Mouse (Mus musculus): ENCODE results near the gene 4930432M17Rik. TPM values are rescaled to one million over a fixed set of nuclear protein-coding genes. Genes with fewer than 3 reads are reported as not detected.

Gene 4930432M17Rik
- total RNA-seq, 2 experiments from 2014 or later = not detected

DNA sequence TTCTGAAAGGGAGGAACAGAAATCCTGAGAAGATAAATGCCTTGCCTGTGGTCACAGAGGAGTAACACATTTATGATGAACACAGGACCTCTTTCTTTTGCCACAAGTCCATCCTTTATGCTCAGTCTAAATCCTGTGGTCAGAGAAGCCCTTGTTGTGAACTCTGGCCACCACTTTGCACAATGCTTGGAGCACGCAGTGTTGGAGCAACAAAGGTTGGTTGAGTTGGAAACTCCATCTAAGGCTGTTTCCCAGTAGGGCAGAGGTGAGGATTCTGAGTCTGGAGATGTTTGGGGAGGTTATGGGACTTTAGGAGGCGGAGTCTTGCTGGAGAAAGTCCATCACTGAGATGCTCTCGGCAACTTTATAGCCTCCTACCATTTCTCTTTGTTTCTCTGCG is 36.5 kb downstream of the 4930432M17Rik start:
- no peak for DNase-seq

DNA sequence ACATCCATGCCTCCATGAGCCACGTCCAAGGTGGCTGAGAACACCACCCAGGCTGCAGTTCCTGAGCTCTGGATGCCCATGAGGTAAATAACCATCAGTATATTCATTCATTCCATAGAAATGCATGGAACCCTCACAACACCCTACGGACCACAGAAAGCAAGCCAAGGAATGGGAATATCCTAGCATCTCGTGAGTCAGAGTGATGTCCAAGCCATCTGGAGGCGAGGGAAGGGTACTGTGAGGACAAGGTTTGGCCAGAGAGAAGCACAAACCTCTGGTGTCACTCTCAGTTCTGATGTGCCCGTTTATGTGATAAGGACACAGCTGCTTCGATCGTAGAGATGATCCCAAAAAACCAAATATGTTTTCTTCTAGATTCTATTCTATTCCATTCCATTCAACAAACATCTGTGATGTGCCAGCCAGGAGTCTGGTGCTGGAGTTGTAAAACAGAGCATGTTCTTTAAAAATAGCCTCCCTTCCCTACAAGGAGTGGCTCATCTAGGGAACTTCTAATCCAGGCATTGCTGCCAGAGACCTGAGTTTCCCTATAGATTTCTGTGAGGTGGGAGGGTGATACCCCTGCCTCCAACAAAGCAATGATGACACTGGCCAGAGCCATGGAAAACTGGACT is 40.5 kb downstream of the 4930432M17Rik start:
- no peak for DNase-seq

DNA sequence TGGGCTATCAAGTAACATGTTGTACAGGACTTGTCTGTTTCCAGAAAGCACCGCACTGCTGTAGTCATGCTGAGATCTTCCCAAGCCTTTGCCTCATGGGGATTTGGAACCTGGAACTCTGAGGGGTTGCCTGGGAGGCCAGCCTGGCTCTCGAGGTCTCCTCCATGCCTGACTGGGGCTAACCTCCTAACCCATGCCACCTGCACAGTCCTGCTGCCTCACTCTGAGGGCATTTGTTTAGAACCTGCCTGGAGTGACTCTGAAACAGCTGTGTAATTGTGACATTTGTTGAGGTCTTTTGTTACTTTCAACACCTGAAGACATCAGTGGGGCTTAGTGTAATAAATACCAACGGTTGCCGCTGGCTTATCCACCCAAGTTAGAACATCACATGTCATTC is 41.7 kb downstream of the 4930432M17Rik start:
- DNase-seq = no peak

DNA sequence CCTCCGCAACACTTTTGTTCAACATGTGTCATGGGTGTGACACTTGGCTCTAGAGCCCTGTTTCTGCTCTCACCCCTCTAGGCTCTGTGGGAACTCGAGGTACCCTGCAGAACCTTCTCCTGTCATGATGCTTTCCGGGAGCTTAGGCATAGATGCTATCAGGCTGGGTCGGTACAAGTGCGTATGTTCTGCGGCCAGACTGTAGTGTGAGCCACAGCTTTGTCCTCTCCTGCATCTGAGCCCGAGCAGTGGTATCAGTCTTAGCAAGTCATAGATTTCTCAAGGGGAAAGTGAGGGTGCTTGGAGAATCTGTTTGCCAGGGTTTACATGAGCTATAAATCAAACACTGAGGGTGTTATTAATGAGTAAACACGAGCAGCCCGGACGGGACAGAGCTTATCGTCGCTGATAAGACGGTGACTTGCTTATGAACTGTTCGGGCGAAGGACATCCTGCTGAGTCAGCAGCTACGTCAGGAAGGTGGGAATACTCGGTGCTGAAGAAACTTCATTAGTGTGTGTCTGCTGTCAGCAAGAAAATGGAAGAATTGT is 42.7 kb downstream of the 4930432M17Rik start:
- DNase-seq = peak; percentile 66 to 69

DNA sequence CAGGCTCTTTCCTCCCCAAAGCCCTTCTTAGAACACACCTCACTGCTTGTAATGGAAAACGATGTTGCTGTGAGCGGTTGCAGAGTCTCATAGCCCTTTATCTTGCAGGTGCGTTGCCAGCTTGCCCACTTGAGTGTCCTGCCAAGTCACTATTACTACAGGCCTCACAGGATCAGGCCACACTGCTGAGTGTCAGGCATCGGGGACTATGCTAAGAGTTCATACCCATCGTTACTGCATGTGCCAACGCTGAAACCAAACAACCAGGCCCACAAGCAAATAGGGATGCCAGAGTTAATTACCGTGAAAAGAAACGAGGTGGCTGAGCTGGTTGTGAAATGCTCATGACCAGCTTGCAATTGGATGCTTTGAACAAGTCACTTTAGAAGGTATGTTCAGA is 43.3 kb downstream of the 4930432M17Rik start:
- no peak for DNase-seq

DNA sequence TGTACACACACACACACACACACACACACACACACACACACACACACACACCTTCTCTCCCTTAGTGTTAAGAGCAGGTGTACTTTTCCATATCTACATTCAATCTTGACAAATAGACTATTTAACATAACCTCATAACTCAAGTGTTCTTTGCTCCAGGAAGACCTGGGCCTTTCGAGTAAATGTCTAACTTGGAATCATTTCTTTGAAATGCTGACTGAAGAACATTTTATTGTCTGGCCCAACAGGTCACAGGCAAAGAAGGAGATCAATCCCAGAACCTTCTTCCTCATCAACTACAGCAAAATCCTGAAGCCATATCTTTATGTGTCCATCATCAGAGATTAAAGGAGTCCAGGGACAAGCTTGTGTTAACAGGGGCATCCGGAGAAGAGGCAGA is 43.9 kb downstream of the 4930432M17Rik start:
- no peak for DNase-seq

DNA sequence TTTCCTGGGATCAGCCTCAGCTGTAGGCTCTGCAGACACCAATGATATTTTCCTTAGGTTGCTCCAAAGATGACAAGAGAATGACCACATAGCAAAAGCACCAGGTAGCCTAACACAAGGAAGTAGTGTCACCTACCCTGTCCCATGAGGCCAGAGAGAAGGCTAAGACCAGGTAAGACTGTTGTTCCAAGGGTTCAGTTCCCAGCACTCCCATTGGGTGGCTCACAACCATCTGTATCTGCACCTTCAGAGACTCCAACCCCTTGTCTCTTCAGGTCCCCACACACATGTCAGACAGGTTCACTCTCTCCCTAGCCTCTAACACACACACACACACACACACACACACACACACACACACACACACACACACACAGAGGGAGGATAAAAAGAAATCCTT is 44.8 kb downstream of the 4930432M17Rik start:
- DNase-seq = no peak

DNA sequence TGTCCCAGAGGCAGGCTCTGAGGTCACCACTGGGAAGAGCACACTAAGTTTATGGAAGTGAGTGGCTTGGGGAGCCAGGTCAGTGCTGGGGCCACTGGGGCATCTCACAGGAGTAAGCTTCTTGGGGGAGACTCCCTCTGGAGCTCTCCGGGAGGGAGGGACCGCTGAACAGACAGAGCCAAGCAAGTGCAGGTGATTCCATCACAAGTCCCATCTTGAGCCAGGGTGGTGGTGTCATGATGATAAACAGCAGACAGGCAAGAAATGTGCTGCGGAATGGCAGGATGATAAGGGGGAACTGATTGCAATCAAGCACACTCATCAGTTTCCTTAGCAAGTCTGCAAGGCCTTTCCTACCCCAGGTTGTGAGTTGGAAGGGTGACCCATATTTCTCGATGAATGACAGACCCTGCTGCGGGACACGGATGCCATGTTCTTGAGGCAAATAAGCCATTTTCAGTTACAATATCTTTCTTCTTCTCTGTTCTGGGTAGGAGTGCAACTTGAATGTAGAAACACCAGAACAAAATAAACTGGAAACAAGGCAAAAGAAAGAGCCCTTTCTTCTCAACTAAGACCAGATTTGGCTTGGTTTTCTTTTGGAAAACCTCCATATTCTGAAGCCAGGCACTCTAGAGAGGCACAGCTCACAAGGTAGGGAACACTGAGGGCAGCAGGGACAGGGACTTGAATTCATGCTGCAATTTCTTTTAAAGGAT is 45.3 kb downstream of the 4930432M17Rik start:
- DNase-seq = no peak

DNA sequence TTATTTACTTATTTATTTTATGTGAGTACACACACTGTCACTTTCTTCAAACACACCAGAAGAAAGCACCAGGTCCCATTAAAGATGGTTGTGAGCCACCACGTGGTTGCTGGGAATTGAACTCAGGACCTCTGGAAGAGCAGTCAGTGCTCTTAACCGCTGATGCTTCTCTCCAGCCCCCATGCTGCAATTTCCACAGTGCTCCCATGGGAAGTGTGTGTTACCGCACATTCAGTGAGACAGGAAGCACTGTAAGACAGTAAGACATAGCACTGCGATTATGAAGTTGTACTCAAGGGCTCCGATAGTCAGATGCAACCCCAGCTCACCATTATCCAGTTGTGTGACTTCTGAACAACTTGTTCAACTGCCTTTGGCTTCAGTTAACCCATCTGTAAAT is 45.9 kb downstream of the 4930432M17Rik start:
- DNase-seq = no peak

DNA sequence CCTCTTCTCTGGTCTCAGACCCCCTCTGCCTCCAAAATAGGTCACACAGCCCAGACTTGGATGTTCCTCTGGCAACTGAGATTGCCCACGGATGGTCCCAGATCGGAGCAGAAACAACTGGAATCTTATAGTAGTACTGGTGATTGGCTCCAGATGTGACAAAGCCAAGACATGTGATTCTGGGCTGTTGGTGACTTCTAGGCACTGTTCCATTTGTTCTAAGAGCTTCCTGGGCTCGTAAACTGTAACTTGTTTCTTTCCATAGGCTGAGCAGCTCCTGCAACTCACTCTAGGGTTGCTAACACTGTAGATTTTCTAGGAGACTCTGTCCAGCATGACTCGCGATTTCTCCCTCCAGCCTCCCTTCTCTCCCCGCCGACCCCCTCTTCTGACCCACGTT is 48.1 kb downstream of the 4930432M17Rik start:
- no peak for DNase-seq

DNA sequence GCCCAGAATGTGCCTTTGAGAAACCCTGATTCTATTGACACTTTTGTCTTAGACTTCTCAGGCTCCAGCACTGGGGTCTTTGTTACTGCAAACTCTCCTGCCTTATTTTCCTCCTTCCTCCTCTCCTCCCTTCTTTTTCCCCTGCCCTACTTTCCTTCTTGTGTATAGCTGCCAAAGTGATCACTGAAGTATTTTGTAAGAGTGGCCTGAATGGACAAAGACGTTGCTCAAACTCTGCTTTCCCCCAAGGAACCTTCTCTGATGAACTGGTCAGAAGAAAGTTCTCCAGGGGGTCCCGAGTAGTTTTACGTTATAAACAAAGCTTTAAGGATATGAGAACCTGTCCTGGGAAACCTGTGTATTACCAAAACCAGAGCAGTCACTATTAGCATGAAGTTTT is 49.1 kb downstream of the 4930432M17Rik start:
- no peak for DNase-seq

DNA sequence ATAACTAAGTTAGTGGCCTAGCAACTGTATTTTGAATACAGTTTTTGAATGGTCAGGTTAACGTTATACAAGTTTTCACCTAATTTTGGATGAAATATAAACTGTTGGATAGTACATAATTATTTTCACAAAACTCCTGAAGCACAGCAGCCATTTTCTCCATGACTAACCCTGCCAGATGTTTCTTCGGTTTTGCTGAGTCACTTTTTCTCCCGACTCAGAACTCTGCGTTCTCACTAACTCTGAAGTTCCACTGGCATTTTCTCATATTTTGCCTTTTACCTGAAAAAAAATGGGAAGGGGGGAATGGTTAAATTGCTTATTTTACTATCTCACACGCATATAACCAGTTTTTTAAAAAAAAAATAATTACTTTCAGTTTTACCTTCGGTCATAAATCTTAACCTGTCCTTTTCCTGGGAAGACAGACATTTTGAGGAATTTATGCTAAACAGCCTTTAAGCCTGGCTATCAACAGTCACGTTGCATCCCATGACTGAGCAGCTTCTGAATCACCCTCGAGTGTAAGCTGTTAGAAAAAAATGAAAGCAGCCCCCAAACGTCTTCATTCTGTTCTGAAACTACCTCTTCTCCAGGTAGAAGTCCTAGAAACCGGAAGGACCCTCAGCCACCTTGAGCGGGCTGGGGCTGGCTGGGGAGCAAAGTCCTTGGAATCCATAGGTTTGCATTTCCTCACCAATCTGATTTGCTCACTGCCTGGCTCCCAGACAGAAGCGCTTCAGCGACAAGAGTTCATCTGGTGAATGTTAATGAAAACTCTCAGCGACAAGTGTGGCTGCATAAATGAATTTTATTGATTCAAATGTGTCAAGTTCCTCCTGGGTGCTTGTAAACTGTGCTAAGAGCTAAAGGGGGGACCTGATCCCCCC is 50.5 kb downstream of the 4930432M17Rik start:
- DNase-seq = no peak

DNA sequence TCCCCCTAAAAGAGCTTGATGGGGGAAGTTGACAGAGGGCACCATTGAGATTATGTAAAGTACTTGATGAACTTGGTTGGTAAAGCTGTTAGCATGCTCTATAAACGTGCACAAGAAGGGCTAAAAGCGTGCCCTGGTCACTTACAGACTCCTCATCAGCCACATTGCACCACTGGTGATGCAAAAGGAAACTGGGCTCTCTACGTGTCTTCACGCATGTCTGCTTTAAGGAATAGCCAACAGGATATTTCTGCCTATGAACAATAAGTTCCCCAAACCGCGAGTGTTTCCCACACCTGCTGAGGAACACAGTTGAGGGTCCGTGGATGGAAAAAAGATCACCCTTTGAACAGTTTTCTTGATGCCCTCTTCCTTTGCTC is 51.1 kb downstream of the 4930432M17Rik start:
- DNase-seq = no peak

DNA sequence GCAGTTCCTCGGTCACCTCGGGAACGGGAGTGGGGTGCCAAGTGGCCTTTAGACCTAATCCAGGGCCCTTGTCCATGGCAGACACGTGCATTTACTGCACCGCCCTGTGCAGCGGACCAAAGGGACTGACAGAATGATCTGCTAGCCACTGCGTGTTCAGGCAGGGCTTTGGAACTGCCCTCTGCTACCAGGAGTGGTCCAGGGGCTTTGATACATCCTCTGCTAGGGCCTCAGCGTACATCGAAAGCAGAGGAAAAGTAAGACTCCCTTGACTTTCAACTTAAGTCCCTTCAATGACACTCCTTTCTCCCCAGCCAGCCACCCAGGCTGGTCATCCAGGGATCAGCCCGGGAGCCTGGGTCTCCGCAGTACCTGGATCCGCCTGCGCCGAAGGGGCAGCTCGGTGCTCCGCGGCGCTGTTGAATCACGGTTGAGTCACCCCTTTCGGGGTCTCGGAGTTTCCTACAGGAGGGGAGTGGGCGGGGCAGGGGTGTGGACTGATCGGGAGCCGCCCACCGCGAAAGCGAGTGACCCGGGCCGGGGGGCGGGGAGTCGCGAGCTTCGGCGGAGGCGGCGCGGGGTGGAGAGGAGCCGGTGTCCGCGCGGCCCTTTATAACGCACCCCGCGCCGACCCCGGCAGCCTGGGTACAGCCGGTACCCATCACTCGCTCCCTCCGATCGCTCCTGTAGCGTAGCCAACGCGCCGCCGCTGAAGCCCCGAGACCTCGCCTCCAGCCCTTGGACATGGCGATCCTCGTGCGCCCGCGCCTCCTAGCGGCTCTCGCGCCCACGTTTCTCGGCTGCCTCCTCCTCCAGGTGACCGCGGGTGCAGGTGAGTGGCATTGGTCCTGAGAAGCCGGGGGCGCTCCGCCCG is 52.6 kb downstream of the 4930432M17Rik start, which contains the start of gene F3:
Gene F3, plus strand, starts transcription at position 567 of the 874 bp plus-strand sequence.
- peak; percentile 84 to 90 for DNase-seq

DNA sequence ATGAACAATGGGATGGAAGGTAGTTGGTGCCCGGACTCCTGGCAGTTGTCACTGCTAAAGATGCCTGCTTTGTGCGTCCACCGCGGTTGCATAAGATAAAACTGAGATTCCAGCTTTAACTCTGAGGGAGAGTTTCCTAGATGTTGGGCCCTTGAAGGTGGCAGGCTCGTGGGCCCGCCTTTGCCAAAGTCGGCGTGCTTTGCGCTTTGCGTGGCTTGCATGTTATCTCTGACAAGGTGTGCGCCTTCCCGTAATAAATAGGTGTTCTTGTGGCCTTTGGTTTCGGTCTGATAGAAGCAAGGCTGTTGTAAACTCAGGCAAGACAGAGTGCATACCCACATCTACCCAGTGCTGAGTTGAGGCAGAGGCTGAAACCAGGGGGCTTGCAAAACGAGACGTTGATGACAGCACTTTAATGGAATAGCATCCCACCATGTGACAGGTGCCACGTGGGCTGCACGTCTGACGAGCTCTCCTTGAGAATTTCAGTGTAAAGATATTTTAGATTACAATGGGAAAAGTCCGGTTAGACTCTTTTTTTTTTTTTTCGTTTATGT is 53.5 kb downstream of the 4930432M17Rik start:
- DNase-seq = no peak

DNA sequence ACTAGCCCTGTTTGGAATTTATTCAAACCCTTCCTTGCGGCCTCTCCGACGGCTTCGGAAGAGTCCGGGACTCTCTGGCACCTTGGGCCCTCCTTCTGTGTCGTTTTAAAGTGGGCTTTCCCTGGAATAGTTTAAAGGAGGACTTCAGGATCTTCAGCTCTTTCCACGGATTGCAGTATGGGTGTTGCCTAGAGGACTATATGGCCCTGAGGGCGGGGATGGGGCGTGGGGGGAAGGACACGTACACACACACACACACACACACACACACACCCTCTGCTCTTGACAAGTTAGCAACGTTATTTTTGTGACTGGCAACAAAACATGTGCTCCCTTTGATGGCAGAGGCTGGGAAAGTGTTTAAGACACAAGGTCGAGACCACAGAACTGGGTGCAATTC is 54.0 kb downstream of the 4930432M17Rik start:
- DNase-seq = no peak

DNA sequence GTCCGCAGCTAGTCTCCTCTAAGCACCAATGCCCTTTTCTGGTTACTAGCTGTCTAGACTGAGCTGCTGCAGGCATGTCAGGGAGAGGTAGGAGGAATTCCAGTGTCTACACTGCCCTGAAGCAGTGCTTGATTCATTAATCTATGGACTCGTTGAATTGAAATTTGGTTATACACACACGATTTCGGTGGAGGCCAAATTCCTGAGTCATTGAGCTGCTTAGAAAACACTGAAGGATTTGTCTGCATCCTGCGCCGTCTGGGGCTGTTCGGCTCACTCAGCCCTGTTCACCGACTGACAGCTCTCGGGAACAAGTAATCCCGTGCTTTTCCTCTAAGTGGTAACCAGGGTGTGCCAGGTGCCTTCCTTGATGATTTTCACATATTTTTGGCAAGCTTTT is 55.1 kb downstream of the 4930432M17Rik start:
- no peak for DNase-seq

DNA sequence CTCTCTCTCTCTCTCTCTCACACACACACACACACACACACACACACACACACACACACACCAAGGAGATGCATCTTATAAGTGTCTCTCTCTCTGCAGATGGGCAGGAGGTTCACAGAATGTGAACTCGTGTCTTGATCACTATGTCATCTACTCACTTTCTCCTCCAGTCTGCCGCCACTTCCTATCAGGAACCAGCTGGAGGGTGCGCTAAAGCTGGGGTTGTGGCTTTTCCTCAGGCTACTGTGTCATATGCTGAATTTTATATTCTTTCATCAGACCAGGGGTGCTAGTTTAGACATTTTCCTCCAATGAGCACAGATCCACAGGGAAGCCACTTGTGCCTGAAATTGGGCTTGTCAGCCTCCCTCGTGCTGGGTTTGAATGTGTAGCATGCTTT is 59.1 kb downstream of the 4930432M17Rik start:
- DNase-seq = no peak
